Mouse (Mus musculus) CD4-positive helper T cell, adult 2 months (primary cell): ENCODE measurements around the gene Pank2.

Source experiments
- DNase-seq: peaks from one replicate; pipeline ENCODE4 v3.0.0-alpha.2; 2012; ENCODE audit warnings: low read depth, missing footprints, low spot score

The Pank2 gene

DNA sequence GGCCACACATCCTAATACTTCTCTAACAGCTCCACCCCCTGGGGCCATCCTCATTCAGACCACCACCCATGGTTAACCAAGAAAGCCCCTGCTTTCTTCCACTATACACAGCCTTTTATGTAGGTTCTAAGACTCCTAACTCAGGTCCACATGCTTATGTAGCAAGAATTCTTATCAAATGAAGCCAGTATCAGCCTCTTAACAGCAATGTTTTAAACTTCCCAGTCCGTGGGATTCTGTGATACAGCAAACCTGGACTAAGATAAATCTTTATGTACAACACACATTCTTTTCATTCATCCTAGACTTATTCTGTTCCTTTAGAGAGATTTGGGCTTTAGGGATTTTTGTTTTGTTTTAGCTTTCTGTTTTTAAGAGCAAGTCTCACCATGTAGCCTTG is 61.4 kb downstream of the Pank2 start:
- no peak for DNase-seq

DNA sequence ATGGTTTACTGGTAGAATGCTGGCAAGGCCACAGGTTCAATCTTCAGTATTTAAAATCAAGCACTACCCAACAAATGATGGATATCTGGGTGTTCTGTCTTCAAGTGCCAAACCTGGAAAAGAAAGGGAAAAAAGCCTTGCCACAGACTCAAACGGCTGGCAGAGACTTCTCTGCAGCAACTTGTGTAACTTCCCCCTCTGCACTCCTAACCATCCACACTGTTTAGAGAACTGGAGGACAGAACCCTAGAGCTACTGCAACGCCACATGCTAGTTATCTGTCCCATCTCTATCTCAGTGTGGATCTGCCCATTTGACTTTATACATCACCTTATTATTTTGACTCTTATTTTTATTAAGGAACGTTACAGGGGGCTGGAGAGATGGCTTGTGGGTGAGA is 63.7 kb downstream of the Pank2 start:
- DNase-seq: no peak

DNA sequence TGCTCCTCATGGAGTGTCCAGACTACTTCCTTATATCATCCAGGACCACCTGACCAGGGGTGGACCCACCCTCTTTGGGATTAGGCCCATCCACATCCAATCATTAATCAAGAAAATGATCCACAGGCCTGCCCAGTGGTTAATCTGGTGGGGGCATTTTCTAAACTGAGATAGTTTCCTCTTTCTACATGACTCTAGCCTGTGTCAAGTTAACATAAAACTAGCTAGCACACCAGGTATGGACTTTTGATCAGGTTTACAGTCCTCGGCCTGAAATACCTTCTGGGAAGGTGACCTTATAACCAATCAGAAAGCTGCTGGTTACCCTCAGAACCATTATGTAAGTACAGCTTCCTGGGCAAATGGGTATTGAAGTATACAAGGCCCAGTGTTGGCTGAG is 66.7 kb downstream of the Pank2 start:
- DNase-seq: no peak

DNA sequence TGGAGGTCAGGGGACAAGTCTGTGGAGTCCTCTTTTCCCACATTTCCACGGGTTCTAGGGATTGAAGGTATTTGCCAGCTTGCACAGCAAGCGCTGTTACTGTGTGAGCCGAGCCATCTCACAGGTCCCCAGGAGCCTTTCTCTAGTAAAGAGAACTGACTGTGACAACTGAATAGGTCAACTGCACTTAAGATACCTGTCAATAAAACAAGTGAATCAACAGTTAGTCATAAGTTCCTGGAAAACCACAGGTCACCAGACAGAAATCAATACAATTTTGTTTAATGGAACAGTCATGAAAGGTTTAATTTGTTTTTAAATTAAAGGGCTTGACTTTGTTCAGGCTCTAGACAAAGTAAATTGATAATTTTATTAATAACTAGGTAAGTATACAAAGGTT is 68.3 kb downstream of the Pank2 start:
- no peak for DNase-seq

DNA sequence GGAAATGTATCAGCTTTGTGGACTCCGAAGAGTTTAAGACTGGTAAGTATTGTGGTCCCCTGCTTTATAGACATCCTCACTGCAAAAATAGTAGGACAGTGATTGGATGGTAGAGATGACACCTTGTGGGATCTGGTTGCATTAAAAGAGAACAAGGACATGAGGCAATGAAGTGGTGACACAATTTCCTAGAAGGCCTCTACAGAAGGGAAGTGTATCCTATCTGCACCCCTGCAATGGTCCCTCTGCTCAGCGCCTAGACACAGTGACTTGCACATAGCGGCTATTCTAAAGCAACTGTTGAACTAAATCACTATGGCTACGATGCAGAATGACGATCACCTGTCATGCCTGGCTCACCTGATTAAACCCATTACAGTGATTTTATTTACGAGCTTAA is 75.3 kb downstream of the Pank2 start:
- no peak for DNase-seq

DNA sequence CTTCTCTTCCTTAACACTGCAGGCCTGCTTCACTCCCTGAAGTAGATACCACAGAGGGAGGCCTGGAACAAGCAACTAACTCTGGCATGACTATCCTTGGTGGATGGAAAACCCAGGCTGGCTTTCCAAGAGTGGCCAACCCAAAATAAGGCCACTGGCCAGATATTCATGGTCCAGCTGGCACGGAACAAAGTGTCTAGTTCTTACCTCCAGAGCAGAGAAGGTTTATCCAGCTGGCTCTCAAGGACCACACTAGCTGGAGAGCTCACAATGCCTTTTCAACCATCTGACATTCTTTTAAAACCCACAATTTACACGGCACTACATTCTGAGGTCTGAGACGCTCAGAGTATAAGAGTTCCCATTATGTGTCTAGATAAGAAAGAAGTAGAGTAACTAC is 82.2 kb downstream of the Pank2 start:
- no peak for DNase-seq

DNA sequence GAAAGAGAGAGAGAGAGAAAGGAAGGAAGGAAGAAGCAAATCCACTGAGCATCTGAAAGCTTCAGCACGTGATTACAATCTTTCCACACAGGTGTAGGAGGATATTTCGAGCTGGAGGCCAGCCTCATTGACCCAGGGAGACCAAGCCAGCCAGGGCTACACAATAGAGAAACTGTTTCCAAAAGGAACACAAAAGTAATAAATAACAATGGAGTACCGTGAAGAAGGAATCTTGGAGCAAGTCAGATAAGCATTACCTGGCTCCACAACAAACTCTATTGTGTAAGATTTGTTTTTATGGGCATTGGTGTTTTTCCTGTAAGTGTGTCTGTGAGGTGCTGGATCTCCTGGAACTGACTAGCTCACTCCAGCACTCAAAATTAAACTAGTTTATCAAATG is 83.3 kb downstream of the Pank2 start:
- no peak for DNase-seq
